Mouse (Mus musculus) E14TG2a.4 (cell line): ENCODE measurements around the gene Rin2.

Source experiments
- CTCF ChIP-seq: conservative IDR thresholded peaks from 2 replicates; pipeline ENCODE4 v1.5.1; 2014; ENCODE audit warnings: low read length
- NANOG ChIP-seq: IDR thresholded peaks from 2 replicates; pipeline ENCODE4 v1.6.1; 2014; ENCODE audit warnings: borderline replicate concordance, low read length, mixed read lengths
- POU5F1 ChIP-seq: IDR thresholded peaks from 2 replicates; pipeline ENCODE4 v1.6.1; 2014; ENCODE audit warnings: low read length, borderline replicate concordance

DNA sequence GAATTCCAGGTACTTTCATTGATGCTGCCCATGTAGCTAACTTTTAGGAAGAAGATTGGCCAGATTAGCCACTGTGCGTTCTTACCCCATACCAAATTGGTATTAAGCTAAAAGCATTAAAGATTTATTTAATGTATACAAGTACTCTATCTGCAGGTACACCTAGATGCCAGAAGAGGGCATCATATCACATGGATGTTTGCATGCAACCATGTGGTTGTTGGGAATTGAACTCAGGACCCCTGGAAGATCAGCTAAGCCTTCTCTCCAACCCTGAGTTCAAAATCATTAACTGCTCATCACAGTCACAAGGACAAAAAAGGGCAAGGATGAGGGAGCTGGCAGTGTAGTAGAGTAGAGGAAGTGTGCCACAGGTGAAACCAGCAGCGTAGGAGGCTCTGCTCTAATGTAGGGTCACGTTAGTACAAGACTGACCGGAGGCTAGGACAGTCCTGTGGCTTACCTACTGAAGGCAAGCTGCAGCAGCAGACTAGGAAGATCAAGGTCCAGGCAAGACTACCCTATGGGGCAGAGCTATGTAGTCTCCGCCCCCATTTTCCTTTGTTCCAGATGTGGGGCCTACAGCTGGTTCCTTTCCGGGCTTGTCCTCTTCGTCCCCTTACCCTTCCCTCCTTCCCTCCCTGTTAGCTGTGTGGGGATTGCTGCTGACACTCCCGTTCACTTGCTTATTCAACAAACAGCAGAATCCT, 246.1 kb downstream of the Rin2 start:
- TF ChIP-seq CTCF, result peak; percentile 21; the same call in 1 of the 2 replicates
- TF ChIP-seq NANOG, result no peak
- no peak for TF ChIP-seq POU5F1
